Mouse (Mus musculus): Measurements from ENCODE around the gene Gtf2b. TPM values are rescaled to one million over a fixed set of nuclear protein-coding genes. Genes with fewer than 3 reads are reported as not detected.

Gene Gtf2b
- polyA plus RNA-seq, 1 experiment = 46.8 TPM

GRCm38 (mm10) chr3:142747673-142748072, 17.2 kb upstream of the Gtf2b start:
- Histone ChIP-seq H3K4me3 (replicated peaks; ENCODE audit: insufficient read depth, low read depth, low read length) (no peak overlapping the region), H3K4me1 (ENCODE audit: control insufficient read depth, insufficient read depth, low read length) (no peaks in the 10 kb centered on the region), H3K27ac (ENCODE audit: insufficient read depth, low read length) (no peak overlapping the region), H3K27me3 (ENCODE audit: control insufficient read depth, insufficient read depth, low read length) (no peaks in the 10 kb centered on the region)
- DNase-seq = no peak
- WGBS = 95% methylated on average over 7 of the region's 7 CpGs
- TF ChIP-seq CTCF (IDR thresholded peaks at IDR 0.05; ENCODE audit: borderline replicate concordance, insufficient read depth, low read depth, low read length) = no peak
- TF ChIP-seq POLR2A (IDR thresholded peaks at IDR 0.05; ENCODE audit: borderline replicate concordance, insufficient read depth, low read length) = no peak

GRCm38 (mm10) chr3:142749131-142749530, 15.7 kb upstream of the Gtf2b start:
- DNase-seq = no peak
- Histone ChIP-seq H3K4me1 (ENCODE audit: control insufficient read depth, insufficient read depth, low read length) (no peaks in the 10 kb centered on the region), H3K4me3 (replicated peaks; ENCODE audit: insufficient read depth, low read depth, low read length) (no peak overlapping the region), H3K27me3 (ENCODE audit: control insufficient read depth, insufficient read depth, low read length) (no peaks in the 10 kb centered on the region), H3K27ac (ENCODE audit: insufficient read depth, low read length) (no peak overlapping the region)
- TF ChIP-seq POLR2A (IDR thresholded peaks at IDR 0.05; ENCODE audit: borderline replicate concordance, insufficient read depth, low read length) = no peak
- no peak for TF ChIP-seq CTCF (IDR thresholded peaks at IDR 0.05; ENCODE audit: borderline replicate concordance, insufficient read depth, low read depth, low read length)
- 87% methylated on average over 16 of the region's 16 CpGs for WGBS

GRCm38 (mm10) chr3:142755132-142755867, 9.5 kb upstream of the Gtf2b start:
- no peak for DNase-seq
- no peak for TF ChIP-seq POLR2A (IDR thresholded peaks at IDR 0.05; ENCODE audit: borderline replicate concordance, insufficient read depth, low read length)
- no peak for TF ChIP-seq CTCF (IDR thresholded peaks at IDR 0.05; ENCODE audit: borderline replicate concordance, insufficient read depth, low read depth, low read length)

GRCm38 (mm10) chr3:142757841-142758240, 7.0 kb upstream of the Gtf2b start:
- DNase-seq = no peak
- Histone ChIP-seq H3K4me3 (replicated peaks; ENCODE audit: insufficient read depth, low read depth, low read length) (no peak overlapping the region), H3K4me1 (ENCODE audit: control insufficient read depth, insufficient read depth, low read length) (no peaks in the 10 kb centered on the region), H3K27me3 (ENCODE audit: control insufficient read depth, insufficient read depth, low read length) (no peaks in the 10 kb centered on the region), H3K27ac (ENCODE audit: insufficient read depth, low read length) (no peak overlapping the region)
- TF ChIP-seq CTCF (IDR thresholded peaks at IDR 0.05; ENCODE audit: borderline replicate concordance, insufficient read depth, low read depth, low read length) = no peak
- TF ChIP-seq POLR2A (IDR thresholded peaks at IDR 0.05; ENCODE audit: borderline replicate concordance, insufficient read depth, low read length) = no peak
- 74% methylated on average over 12 of the region's 12 CpGs for WGBS

More at GRCm38 (mm10) chr3:142755132-142755867, 9.5 kb upstream of the Gtf2b start:
- 77% methylated on average over 18 of the region's 18 CpGs for WGBS
- H3K27ac ChIP-seq (ENCODE audit: insufficient read depth, low read length) = no peak overlapping the region
- no peaks in the 10 kb centered on the region for H3K4me1 ChIP-seq (ENCODE audit: control insufficient read depth, insufficient read depth, low read length)
- no peaks in the 10 kb centered on the region for H3K27me3 ChIP-seq (ENCODE audit: control insufficient read depth, insufficient read depth, low read length)
- no peak overlapping the region for H3K4me3 ChIP-seq (replicated peaks; ENCODE audit: insufficient read depth, low read depth, low read length)

- H3K27ac ChIP-seq (ENCODE audit: insufficient read depth, low read length) = no peak overlapping the region
- no peaks in the 10 kb centered on the region for H3K4me1 ChIP-seq (ENCODE audit: control insufficient read depth, insufficient read depth, low read length)
- TF ChIP-seq POLR2A (IDR thresholded peaks at IDR 0.05; ENCODE audit: borderline replicate concordance, insufficient read depth, low read length) (no peak), CTCF (IDR thresholded peaks at IDR 0.05; ENCODE audit: borderline replicate concordance, insufficient read depth, low read depth, low read length) (no peak)
- no peaks in the 10 kb centered on the region for H3K27me3 ChIP-seq (ENCODE audit: control insufficient read depth, insufficient read depth, low read length)
- no peak for DNase-seq
- H3K4me3 ChIP-seq (replicated peaks; ENCODE audit: insufficient read depth, low read depth, low read length) = no peak overlapping the region
- 92% methylated on average over 7 of the region's 7 CpGs for WGBS
Observed at GRCm38 (mm10) chr3:142758593-142758992, 6.3 kb upstream of the Gtf2b start.

- Histone ChIP-seq H3K4me3 (replicated peaks; ENCODE audit: insufficient read depth, low read depth, low read length) (no peak overlapping the region), H3K27me3 (ENCODE audit: control insufficient read depth, insufficient read depth, low read length) (no peaks in the 10 kb centered on the region), H3K27ac (ENCODE audit: insufficient read depth, low read length) (no peak overlapping the region), H3K4me1 (ENCODE audit: control insufficient read depth, insufficient read depth, low read length) (no peaks in the 10 kb centered on the region)
- no peak for DNase-seq
- 69% methylated on average over 6 of the region's 6 CpGs for WGBS
- TF ChIP-seq POLR2A (IDR thresholded peaks at IDR 0.05; ENCODE audit: borderline replicate concordance, insufficient read depth, low read length) = no peak
- no peak for TF ChIP-seq CTCF (IDR thresholded peaks at IDR 0.05; ENCODE audit: borderline replicate concordance, insufficient read depth, low read depth, low read length)
Observed at GRCm38 (mm10) chr3:142760356-142760755, 4.5 kb upstream of the Gtf2b start.

GRCm38 (mm10) chr3:142765778-142766165, 927 bp downstream of the Gtf2b start:
- DNase-seq = no peak
- H3K27ac ChIP-seq (ENCODE audit: insufficient read depth, low read length) = no peak overlapping the region
- 11% methylated on average over 10 of the region's 10 CpGs for WGBS
- peak overlapping the region; percentile 92 for H3K4me3 ChIP-seq (replicated peaks; ENCODE audit: insufficient read depth, low read depth, low read length)
- H3K27me3 ChIP-seq (ENCODE audit: control insufficient read depth, insufficient read depth, low read length) = no peaks in the 10 kb centered on the region
- H3K4me1 ChIP-seq (ENCODE audit: control insufficient read depth, insufficient read depth, low read length) = no peaks in the 10 kb centered on the region
- TF ChIP-seq CTCF (IDR thresholded peaks at IDR 0.05; ENCODE audit: borderline replicate concordance, insufficient read depth, low read depth, low read length) (no peak), POLR2A (IDR thresholded peaks at IDR 0.05; ENCODE audit: borderline replicate concordance, insufficient read depth, low read length) (no peak)

- TF ChIP-seq POLR2A (IDR thresholded peaks at IDR 0.05; ENCODE audit: borderline replicate concordance, insufficient read depth, low read length) = no peak
- no peak for TF ChIP-seq CTCF (IDR thresholded peaks at IDR 0.05; ENCODE audit: borderline replicate concordance, insufficient read depth, low read depth, low read length)
- no peak for DNase-seq
- H3K27me3 ChIP-seq (ENCODE audit: control insufficient read depth, insufficient read depth, low read length) = no peaks in the 10 kb centered on the region
- no peak overlapping the region for H3K27ac ChIP-seq (ENCODE audit: insufficient read depth, low read length)
- WGBS = 94% methylated on average over 6 of the region's 6 CpGs
- H3K4me3 ChIP-seq (replicated peaks; ENCODE audit: insufficient read depth, low read depth, low read length) = no peak overlapping the region
- no peaks in the 10 kb centered on the region for H3K4me1 ChIP-seq (ENCODE audit: control insufficient read depth, insufficient read depth, low read length)
Observed at GRCm38 (mm10) chr3:142768498-142768897, 3.7 kb downstream of the Gtf2b start.
